Mouse (Mus musculus) embryonic facial prominence, embryonic 11.5 days (tissue): ENCODE data around the gene Npw. TPM values are rescaled to one million over a fixed set of nuclear protein-coding genes. Genes with fewer than 3 reads are reported as not detected.
A peak's percentile ranks its signal among the peaks of the same experiment; 100 is the strongest.
"Not testable (repeated sequence)": the region's sequence is repeated elsewhere in the genome, so short reads cannot be mapped to it uniquely, and the experiment has no call there.

Experiments used
- ATAC-seq: fragments of 200-750 bp; cut with Nextera tagmentation; replicated peaks from 2 replicates; pipeline ENCODE4 v1.8.0; 2017; ENCODE audit warnings: low read depth; ENCODE audit not compliant: insufficient number of reproducible peaks, low FRiP score, low TSS enrichment
- DNase-seq: peaks from one replicate; pipeline ENCODE4 v3.0.0-alpha.2; 2015; ENCODE audit warnings: low spot score
- H3K27ac ChIP-seq: fragments of 300-500 bp; sonication (generic); replicated peaks from 2 replicates; pipeline ENCODE4 v1.5.1; 2014; ENCODE audit warnings: mild to moderate bottlenecking, low read depth, low read length, control low read depth
- H3K27me3 ChIP-seq: fragments of 300-500 bp; sonication (generic); 2 replicates; pipeline ENCODE4 v1.6.1; 2014; ENCODE audit warnings: mild to moderate bottlenecking, low read length, moderate library complexity, mixed read lengths; ENCODE audit not compliant: control insufficient read depth, insufficient read depth
- H3K36me3 ChIP-seq: fragments of 300-500 bp; sonication (generic); replicated peaks from 2 replicates; pipeline ENCODE4 v1.6.1; 2014; ENCODE audit warnings: low read depth, mild to moderate bottlenecking, low read length, moderate library complexity, mixed read lengths; ENCODE audit not compliant: control insufficient read depth, insufficient read depth
- H3K4me1 ChIP-seq: fragments of 300-500 bp; sonication (generic); 2 replicates; pipeline ENCODE4 v1.6.1; 2014; ENCODE audit warnings: low read length, mixed read lengths; ENCODE audit not compliant: control insufficient read depth, insufficient read depth
- H3K4me2 ChIP-seq: fragments of 300-500 bp; sonication (generic); 2 replicates; pipeline ENCODE4 v1.6.1; 2014; ENCODE audit warnings: low read depth, mild to moderate bottlenecking, control low read depth, low read length, moderate library complexity
- H3K4me3 ChIP-seq: fragments of 300-500 bp; sonication (generic); 2 replicates; pipeline ENCODE4 v1.5.1; 2014; ENCODE audit warnings: low read depth, low read length, control low read depth
- H3K9ac ChIP-seq: fragments of 300-500 bp; sonication (generic); replicated peaks from 2 replicates; pipeline ENCODE4 v1.6.1; 2014; ENCODE audit warnings: mild to moderate bottlenecking, control low read depth, low read length
- H3K9me3 ChIP-seq: fragments of 300-500 bp; sonication (generic); replicated peaks from 2 replicates; pipeline ENCODE4 v1.6.1; 2016; ENCODE audit warnings: mild to moderate bottlenecking, low read length, inconsistent platforms, mixed read lengths; ENCODE audit not compliant: control insufficient read depth
- WGBS: fragments of 180-500 bp; shearing (Covaris S2); extraction: QIAGEN DNeasy Blood & Tissue Kit; methylation state at CpG from one replicate; pipeline ENCODE4 v1.1.7; 2014; 5-methylcytosine and 5-hydroxymethylcytosine counted together
- polyA plus RNA-seq: library from polyadenylated mRNA; unstranded; fragments of >200 nt; fragmentation: Nextera tagmentation; extraction: Ambion mirVana; gene quantifications from 2 replicates; pipeline ENCODE4 v1.2.1, GENCODE M21; 2014

Gene Npw
- polyA plus RNA-seq, 1 experiment from 2014 or later = 0.48 TPM

DNA sequence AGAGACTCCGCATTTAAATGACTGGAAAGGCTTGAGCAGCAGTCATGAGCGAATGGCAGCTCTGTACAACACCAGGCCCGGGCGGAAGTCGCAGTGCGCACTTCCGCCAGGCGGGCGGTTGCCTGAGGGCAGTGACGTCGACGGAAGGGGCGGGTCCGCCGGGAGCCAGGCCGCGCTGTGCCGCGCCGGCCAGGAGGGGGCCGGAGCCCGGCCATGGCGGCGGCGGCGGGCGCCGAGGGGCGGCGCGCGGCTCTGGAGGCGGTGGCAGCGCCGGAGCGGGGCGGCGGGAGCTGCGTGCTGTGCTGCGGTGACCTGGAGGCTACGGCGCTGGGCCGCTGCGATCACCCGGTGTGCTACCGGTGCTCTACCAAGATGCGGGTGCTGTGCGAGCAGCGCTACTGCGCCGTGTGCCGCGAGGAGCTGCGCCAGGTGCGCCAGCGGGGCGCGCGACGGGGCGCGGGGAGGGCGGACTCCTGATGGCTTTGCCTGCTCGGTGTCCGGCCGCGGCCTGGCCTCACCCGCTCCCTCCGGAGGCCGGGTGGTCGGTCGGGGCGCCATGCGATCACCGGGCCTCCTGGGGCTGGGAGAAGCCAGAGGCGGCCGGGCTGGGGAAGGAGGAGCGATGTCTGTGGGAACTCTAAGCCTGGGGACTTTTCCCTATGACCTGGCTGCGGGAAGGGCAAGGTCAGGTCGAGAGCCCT, 11.4 kb upstream of the Npw start, which contains the start of gene Zfp598:
Gene Zfp598 (plus strand): TSS at position 143 of the 701 bp plus-strand sequence.
- Histone ChIP-seq H3K36me3 (no peaks in the 10 kb centered on the region), H3K27me3 (no peaks in the 10 kb centered on the region), H3K27ac (peak within 1 kb of the TSS; percentile 78), H3K9me3 (no peaks in the 10 kb centered on the region), H3K4me1 (peaks cover 5% of the 10 kb centered on the region; the same call in 1 of the 2 replicates), H3K4me2 (peak within 1 kb of the TSS; percentile 85), H3K4me3 (peak within 1 kb of the TSS; percentile 90), H3K9ac (peak within 1 kb of the TSS; percentile 97)
- ATAC-seq (peak; percentile 95), DNase-seq (peak; percentile 96)
- WGBS = under 1% methylated on average over 64 of the region's 80 CpGs

DNA sequence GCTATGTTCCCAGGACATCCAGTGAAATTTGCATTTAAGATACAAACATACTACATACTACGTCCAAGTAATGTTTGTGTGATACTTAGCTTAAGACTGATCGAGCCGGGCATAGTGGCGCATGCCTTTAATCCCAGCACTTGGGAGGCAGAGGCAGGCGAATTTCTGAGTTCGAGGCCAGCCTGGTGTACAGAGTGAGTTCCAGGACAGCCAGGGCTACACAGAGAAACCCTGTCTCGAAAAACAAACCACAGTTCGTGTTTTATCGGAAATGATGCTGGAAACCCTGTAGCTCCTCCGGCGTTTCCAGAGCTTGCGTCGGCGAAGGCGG, 10.9 kb upstream of the Npw start:
- WGBS = 12% methylated on average over 15 of the region's 15 CpGs
- Histone ChIP-seq H3K4me3 (peak overlapping the region; percentile 90), H3K9ac (peak overlapping the region; percentile 97), H3K4me2 (peak overlapping the region; percentile 85)
- H3K27ac ChIP-seq, H3K9me3 ChIP-seq, H3K36me3 ChIP-seq, H3K4me1 ChIP-seq, H3K27me3 ChIP-seq, DNase-seq: not testable (repeated sequence)
- ATAC-seq = peak; percentile 10; the same call in 1 of the 2 replicates

DNA sequence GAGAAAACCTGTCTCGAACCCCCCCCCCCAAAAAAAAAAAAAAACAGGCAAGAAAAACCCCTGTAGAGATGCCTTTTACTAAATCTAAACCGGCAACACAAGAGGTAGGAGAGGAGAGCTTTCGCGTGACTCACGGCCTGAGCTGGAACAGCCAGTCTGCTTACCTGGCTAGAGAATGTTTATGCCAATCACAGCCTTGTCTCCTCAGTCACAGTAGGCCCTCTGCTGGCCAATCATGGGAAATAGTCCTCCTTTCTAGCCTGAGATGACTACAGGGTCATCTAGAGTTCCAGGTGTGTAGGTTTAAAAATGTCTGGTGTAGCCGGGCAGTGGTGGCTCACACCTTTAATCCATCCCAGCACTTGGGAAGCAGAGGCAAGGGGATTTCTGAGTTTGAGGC, 9.2 kb upstream of the Npw start:
- H3K4me3 ChIP-seq = no peak overlapping the region
- DNase-seq (peak; percentile 73), ATAC-seq (no peak)
- WGBS = 33% methylated on average over 6 of the region's 6 CpGs
- no peak overlapping the region for H3K9ac ChIP-seq
- peaks cover 5% of the 10 kb centered on the region; the same call in 1 of the 2 replicates for H3K4me1 ChIP-seq
- H3K9me3 ChIP-seq = no peaks in the 10 kb centered on the region
- H3K27me3 ChIP-seq = no peaks in the 10 kb centered on the region
- H3K36me3 ChIP-seq = no peaks in the 10 kb centered on the region
- H3K27ac ChIP-seq = no peak overlapping the region
- no peak overlapping the region for H3K4me2 ChIP-seq

DNA sequence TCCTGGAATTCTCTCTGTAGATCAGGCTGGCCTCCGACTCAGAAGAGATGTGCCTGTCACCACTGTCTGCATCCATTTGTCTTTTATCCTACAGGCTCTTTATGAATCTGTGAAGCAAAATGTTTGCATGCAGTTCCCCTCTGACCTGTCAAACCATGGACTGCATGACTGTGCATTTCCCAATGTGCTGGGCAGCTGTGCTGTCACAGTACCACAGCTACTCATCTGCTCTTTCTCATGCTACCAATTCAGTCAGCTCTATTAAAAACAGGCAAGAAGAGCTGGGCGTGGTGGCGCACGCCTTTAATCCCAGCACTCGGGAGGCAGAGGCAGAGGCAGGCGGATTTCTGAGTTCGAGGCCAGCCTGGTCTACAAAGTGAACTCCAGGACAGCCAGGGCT, 8.8 kb upstream of the Npw start:
- 69% methylated on average over 7 of the region's 7 CpGs for WGBS
- ATAC-seq, H3K9me3 ChIP-seq: not testable (repeated sequence)

DNA sequence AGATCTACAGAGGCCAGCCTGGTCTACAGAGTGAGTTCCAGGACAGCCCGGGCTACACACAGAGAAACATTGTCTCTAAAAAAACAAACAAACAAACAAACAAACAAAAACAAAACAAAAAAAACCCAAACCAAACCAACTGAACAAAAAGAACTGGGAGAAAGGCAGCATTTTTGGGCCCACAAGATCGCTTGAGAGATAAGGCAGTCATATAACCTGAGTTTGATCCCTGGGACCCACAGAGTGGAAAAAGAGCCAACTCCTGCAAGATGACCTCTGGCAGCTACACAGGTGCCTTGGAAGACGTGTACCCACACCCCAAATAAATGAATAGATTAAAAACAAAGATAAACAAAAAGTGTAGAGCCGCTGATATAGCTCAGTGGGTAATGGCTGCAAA, 3.3 kb downstream of the Npw start:
- Histone ChIP-seq H3K27me3 (peaks cover 32% of the 10 kb centered on the region), H3K4me1 (peaks cover 4% of the 10 kb centered on the region; the same call in 1 of the 2 replicates), H3K4me2 (no peak overlapping the region), H3K36me3 (no peaks in the 10 kb centered on the region), H3K4me3 (no peak overlapping the region), H3K9ac (no peak overlapping the region), H3K9me3 (no peaks in the 10 kb centered on the region), H3K27ac (no peak overlapping the region)
- ATAC-seq (no peak), DNase-seq (no peak)
- WGBS = 66% methylated on average over 4 of the region's 4 CpGs

More for the DNA sequence above, 8.8 kb upstream of the Npw start:
- not testable (repeated sequence) for H3K4me3 ChIP-seq, H3K4me1 ChIP-seq, H3K27me3 ChIP-seq, H3K9ac ChIP-seq, H3K27ac ChIP-seq, H3K4me2 ChIP-seq, DNase-seq, H3K36me3 ChIP-seq

DNA sequence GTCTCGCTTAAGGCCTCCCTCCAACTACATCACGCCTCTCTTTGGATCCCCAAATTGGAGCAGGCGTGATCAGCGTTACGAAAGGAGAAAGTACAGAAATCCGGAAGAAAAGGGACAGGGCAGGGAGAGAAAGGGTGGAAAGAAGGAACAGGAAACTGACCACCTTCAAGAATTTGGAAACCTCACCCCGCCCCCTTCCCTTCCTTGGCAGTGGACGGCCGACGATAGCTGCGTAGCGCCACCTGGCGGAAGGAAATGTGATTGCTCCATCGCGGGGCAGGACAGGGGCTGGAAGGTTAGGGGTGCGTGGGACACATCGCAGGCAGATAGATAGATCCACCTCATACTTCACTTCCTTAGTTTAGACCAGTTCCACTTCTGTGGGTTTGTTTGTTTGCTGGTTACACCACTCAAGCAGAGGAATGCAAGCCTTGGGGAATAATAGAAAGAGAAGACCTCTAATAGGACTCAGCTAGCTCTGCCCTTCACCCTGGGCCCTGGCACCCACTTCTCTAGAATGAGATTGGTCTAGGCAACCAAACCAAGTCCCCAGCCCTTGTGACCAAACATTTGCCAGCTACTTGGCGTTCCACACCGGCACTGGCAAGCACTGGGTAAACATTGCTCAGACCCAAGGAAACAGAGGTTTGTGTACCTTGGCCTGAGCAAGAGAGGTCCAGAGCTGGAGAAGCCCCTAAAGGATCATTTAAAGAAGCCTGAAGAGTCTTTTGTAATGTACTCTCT, 4.1 kb downstream of the Npw start:
- 7% methylated on average over 19 of the region's 19 CpGs for WGBS
- ATAC-seq (peak; percentile 40; the same call in 1 of the 2 replicates), DNase-seq (peak; percentile 94)
- Histone ChIP-seq H3K27me3 (peaks cover 28% of the 10 kb centered on the region), H3K9me3 (no peaks in the 10 kb centered on the region), H3K4me2 (peak overlapping the region; percentile 54), H3K9ac (peak overlapping the region; percentile 50), H3K36me3 (no peaks in the 10 kb centered on the region), H3K4me1 (peaks cover 4% of the 10 kb centered on the region; the same call in 1 of the 2 replicates), H3K4me3 (peak overlapping the region; percentile 25; the same call in 1 of the 2 replicates), H3K27ac (no peak overlapping the region)

DNA sequence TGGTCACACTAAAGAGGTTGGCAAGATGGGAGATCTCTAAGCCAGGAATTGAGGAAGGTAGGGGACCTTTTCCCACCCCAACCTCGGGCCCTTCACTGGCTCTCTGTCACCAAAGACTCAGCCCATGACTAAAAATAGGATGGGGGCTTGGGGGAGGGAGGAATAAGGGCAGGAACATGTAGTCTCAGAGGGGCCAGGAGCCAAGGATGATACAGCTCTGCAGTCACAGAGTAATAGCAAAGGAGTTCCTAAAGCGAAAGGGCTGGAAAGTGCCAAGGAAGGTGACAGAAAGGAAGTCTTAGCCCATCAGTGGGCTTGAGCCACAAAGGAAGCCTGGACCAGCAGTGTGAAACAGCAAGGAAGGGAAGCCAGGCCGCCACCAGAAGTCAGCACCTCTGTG, 6.4 kb downstream of the Npw start:
- Histone ChIP-seq H3K36me3 (no peaks in the 10 kb centered on the region; the same call in 1 of the 2 replicates), H3K27me3 (peaks cover 5% of the 10 kb centered on the region), H3K4me1 (peaks cover 3% of the 10 kb centered on the region; the same call in 1 of the 2 replicates), H3K9me3 (no peaks in the 10 kb centered on the region), H3K4me2 (no peak overlapping the region), H3K27ac (no peak overlapping the region), H3K9ac (no peak overlapping the region), H3K4me3 (no peak overlapping the region)
- no peak for ATAC-seq
- 69% methylated on average over 3 of the region's 3 CpGs for WGBS
- DNase-seq = no peak

DNA sequence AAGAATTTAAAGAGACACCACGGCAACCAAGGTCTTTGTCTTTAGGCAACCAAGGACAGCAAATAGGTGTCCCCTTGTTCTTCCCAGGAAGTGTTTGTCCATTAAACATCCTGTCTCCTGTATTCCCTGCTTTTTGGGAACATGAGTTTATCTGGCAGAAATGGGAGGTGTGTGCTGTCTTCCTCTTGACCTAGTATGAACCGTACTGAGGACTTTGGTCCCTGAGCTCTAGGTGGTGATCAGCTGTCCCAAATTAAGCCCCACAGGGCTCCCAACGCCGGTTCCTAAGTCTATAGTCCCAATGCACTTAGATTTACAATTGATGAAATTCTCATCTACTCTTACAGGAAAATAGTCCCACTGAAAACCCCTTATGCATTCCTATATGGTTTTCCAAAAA, 7.5 kb downstream of the Npw start:
- Histone ChIP-seq H3K9me3 (no peaks in the 10 kb centered on the region), H3K36me3 (no peaks in the 10 kb centered on the region; the same call in 1 of the 2 replicates), H3K27ac (no peak overlapping the region), H3K27me3 (no peaks in the 10 kb centered on the region), H3K9ac (no peak overlapping the region), H3K4me3 (no peak overlapping the region), H3K4me2 (no peak overlapping the region; the same call in 1 of the 2 replicates), H3K4me1 (peaks cover 3% of the 10 kb centered on the region; the same call in 1 of the 2 replicates)
- ATAC-seq (no peak), DNase-seq (no peak)
- 78% methylated on average over 4 of the region's 4 CpGs for WGBS
